Mouse (Mus musculus): ENCODE results near the gene Mmp1b.
"Not testable (repeated sequence)": the region's sequence is repeated elsewhere in the genome, so short reads cannot be mapped to it uniquely, and the experiment has no call there.

Gene Mmp1b

GRCm38 (mm10) chr9:7387947-7388346 is at the start of gene Mmp1b:
Mmp1b (minus strand) TSS chr9:7388047.
- no peak for DNase-seq

DNA sequence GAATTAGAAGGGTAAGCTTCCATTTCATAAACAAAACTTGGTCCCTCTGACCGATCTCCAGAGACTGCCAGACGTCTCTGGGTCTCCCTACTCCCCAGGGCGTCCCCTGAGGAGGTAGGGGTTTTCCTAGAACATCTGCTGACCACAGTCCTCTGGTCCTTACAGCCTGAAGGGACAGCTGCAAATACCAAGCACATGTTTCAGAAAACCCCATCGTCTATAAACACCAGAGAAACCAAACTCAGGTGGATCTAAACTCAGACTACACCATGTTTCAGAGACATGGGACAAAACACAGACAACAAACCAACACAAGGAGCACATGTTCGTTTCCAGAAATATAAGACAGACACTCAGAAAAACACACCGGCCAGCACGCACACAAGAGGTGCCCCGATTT is 8.7 kb upstream of the Mmp1b start:
- not testable (repeated sequence) for DNase-seq

- DNase-seq, result no peak
Measured at GRCm38 (mm10) chr9:7354535-7354934, 33.3 kb downstream of the Mmp1b start.

DNA sequence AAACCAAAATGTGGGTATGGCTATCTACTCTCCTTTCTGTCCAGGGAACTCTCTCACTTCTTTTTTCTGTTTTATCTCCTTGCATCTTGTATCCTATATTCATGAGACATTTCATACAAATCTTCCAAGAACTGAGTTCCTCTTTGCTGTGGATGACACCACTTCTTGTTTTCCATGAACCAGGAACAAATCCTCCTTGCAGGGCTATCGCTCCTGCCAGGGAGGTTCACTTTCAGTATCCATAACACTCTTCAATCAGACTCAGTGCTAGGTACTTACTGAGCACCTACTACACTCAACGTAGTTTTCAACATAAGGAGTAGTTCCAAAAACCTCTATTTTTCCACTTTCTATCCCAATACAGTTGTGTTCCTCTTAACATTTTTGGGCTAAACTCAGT is 42.3 kb downstream of the Mmp1b start:
- DNase-seq, result no peak

GRCm38 (mm10) chr9:7344107-7344506 is 43.7 kb downstream of the Mmp1b start, which contains the start of gene Mmp12:
Mmp12 (plus strand) TSS chr9:7344381.
- DNase-seq, result no peak

GRCm38 (mm10) chr9:7336740-7337483 is 50.9 kb downstream of the Mmp1b start:
- DNase-seq, result no peak

- no peak for DNase-seq
Measured at GRCm38 (mm10) chr9:7335766-7336680, 51.8 kb downstream of the Mmp1b start.

DNA sequence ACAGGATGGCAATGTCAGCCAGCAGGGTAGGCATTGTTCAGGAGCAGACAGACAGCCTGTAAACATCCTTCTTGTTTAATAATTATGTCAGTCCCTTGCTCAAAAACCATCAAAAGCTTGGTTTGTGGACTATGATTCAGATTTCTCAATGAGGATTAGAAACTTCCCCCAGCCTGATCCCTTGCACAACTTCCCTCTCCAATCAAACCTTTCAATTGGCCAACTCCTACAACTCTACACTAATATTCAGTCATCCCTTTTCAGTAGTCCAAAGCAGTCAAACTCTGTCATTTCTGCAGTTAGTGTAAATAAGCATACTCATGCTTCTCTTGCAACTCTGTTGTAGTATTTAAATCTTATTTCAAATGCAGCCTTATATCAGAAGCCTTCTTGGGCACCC is 56.0 kb downstream of the Mmp1b start:
- DNase-seq, result no peak

All from cerebellum, postnatal 14 days (tissue).